Mouse (Mus musculus) megakaryocyte, embryonic 14.5 days (primary cell): ENCODE results near the gene Tex29.

Experiments used
- FLI1 ChIP-seq: IDR thresholded peaks from 2 replicates; pipeline ENCODE4 v1.6.1; 2012; ENCODE audit warnings: low read length, inconsistent platforms, mixed read lengths
- GATA1 ChIP-seq: IDR thresholded peaks from 3 replicates; pipeline ENCODE4 v1.6.1; 2012; ENCODE audit warnings: mixed read lengths, low read length, inconsistent platforms, borderline replicate concordance

- TF ChIP-seq FLI1 (no peak), GATA1 (no peak)
These were observed 49.1 kb downstream of the Tex29 start for GRCm38 (mm10) chr8:11889156-11890018.
